Mouse (Mus musculus) forebrain, embryonic 10.5 days (tissue): ENCODE data around the gene Cd151. TPM values are rescaled to one million over a fixed set of nuclear protein-coding genes. Genes with fewer than 3 reads are reported as not detected.
A peak's percentile ranks its signal among the peaks of the same experiment; 100 is the strongest.

Experiments
- DNase-seq: peaks from one replicate; pipeline ENCODE4 v3.0.0-alpha.2; 2017; ENCODE audit warnings: low spot score; ENCODE audit errors: extremely low spot score
- H3K27ac ChIP-seq: fragments of 300-500 bp; sonication (generic); 2 replicates; pipeline ENCODE4 v1.5.1; 2016; ENCODE audit warnings: mild to moderate bottlenecking
- H3K27me3 ChIP-seq: fragments of 300-500 bp; sonication (generic); 2 replicates; pipeline ENCODE4 v1.6.1; 2016; ENCODE audit warnings: mild to moderate bottlenecking; ENCODE audit not compliant: poor library complexity, severe bottlenecking
- H3K36me3 ChIP-seq: fragments of 300-500 bp; sonication (generic); replicated peaks from 2 replicates; pipeline ENCODE4 v1.6.1; 2016; ENCODE audit warnings: mild to moderate bottlenecking, moderate library complexity
- H3K4me1 ChIP-seq: fragments of 300-500 bp; sonication (generic); 2 replicates; pipeline ENCODE4 v1.6.1; 2016
- H3K4me3 ChIP-seq: fragments of 300-500 bp; sonication (generic); 2 replicates; pipeline ENCODE4 v1.5.1; 2016; ENCODE audit warnings: mild to moderate bottlenecking, moderate library complexity
- H3K9me3 ChIP-seq: fragments of 300-500 bp; sonication (generic); 2 replicates; pipeline ENCODE4 v1.6.1; 2016; ENCODE audit warnings: mild to moderate bottlenecking, moderate library complexity
- WGBS: fragments of 180-500 bp; shearing (Covaris S2); methylation state at CpG from one replicate; pipeline ENCODE4 v1.1.7; 2016; 5-methylcytosine and 5-hydroxymethylcytosine counted together
- polyA plus RNA-seq: library from polyadenylated mRNA; unstranded; fragments of >200 nt; fragmentation: Nextera tagmentation; extraction: Ambion mirVana; gene quantifications from 2 replicates; pipeline ENCODE4 v1.2.1, GENCODE M21; 2016

The Cd151 gene
- polyA plus RNA-seq, 1 experiment from 2014 or later: 15.2 TPM

- Histone ChIP-seq H3K27ac (peak overlapping the region; percentile 8; the same call in 1 of the 2 replicates), H3K4me1 (peaks cover 86% of the 10 kb centered on the region), H3K9me3 (no peaks in the 10 kb centered on the region), H3K36me3 (peaks cover 11% of the 10 kb centered on the region), H3K4me3 (peak overlapping the region; percentile 37), H3K27me3 (peaks cover 75% of the 10 kb centered on the region)
- no peak for DNase-seq
- 2% methylated on average over 38 of the region's 38 CpGs for WGBS
Measured at GRCm38 (mm10) chr7:141464603-141465201, 2.5 kb upstream of the Cd151 start.

DNA sequence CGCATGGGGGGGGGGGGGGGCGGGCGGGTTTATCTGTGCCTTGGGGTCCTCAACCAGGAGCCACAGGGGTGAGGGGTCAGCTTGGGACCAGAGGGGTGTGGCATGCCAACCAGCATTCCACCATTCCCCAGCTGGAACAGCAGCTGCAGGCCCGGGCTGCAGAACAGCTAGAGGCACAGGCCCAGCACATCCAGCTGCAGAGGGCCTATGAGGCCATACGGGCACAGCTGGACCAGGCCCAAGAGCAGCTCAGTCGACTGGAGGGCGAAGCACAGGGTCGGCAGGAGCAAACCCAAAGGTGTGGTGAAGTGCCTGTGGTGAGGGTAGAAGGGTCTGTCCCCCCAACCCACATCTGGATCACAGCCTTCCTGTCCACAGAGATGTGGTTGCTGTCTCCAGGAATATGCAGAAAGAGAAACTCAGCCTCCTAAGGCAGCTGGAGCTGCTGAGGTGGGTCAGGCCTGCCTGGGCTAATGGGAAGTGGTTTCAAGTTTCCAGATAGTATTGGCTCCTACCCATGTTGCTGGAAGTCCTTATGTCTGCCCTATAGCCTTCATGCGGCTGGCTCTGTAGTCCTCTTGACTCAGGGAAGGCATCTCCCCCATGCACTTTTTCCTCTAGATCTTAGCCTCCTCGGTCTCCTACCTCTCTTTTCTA lies 1.7 kb upstream of the Cd151 start:
- no peak for DNase-seq
- no peaks in the 10 kb centered on the region for H3K9me3 ChIP-seq
- peaks cover 94% of the 10 kb centered on the region for H3K4me1 ChIP-seq
- peak overlapping the region; percentile 37 for H3K4me3 ChIP-seq
- peaks cover 18% of the 10 kb centered on the region for H3K36me3 ChIP-seq
- H3K27ac ChIP-seq: no peak overlapping the region
- H3K27me3 ChIP-seq: peaks cover 67% of the 10 kb centered on the region
- WGBS: 32% methylated on average over 10 of the region's 10 CpGs

- 72% methylated on average over 7 of the region's 7 CpGs for WGBS
- Histone ChIP-seq H3K9me3 (no peaks in the 10 kb centered on the region), H3K4me3 (peak overlapping the region; percentile 37), H3K27me3 (peaks cover 62% of the 10 kb centered on the region), H3K27ac (no peak overlapping the region), H3K4me1 (peaks cover 90% of the 10 kb centered on the region), H3K36me3 (peaks cover 23% of the 10 kb centered on the region)
- DNase-seq: no peak
Measured at GRCm38 (mm10) chr7:141466045-141466394, 1.2 kb upstream of the Cd151 start.

DNA sequence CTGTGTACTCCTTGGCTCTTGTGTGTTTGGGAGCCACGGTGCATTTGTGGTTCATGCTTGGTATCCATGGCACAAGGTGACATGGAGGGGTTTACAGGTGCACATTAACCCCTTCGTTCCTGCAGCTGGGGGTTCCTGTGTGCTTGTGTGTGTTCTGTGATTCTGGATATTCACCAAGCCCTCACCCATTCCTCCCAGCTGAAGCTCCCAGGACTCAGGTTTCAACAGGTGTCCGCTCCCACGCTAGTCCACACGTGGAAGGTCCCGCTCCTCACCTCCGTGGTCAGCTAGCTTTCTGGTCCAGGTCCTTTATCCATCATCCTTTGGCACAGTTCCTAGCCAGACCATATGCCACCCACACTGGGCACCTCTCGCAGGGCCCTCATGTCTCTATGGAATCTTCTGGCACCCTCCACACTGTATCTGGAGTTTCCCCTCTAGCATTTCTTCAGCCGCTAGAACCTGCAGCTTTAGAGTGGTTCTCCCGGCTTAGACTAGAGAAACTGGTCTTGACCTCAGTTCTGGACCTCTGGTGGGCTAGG lies 514 bp upstream of the Cd151 start:
- peaks cover 83% of the 10 kb centered on the region for H3K4me1 ChIP-seq
- H3K27ac ChIP-seq: peak overlapping the region; percentile 91
- peaks cover 55% of the 10 kb centered on the region for H3K27me3 ChIP-seq
- peaks cover 29% of the 10 kb centered on the region for H3K36me3 ChIP-seq
- no peaks in the 10 kb centered on the region for H3K9me3 ChIP-seq
- H3K4me3 ChIP-seq: peak overlapping the region; percentile 77
- DNase-seq: no peak
- WGBS: 60% methylated on average over 10 of the region's 10 CpGs

GRCm38 (mm10) chr7:141468164-141468521 lies 951 bp downstream of the Cd151 start:
- H3K27ac ChIP-seq: peak overlapping the region; percentile 91
- H3K4me1 ChIP-seq: peaks cover 73% of the 10 kb centered on the region
- WGBS: 24% methylated on average over 5 of the region's 5 CpGs
- H3K36me3 ChIP-seq: peaks cover 41% of the 10 kb centered on the region
- no peak for DNase-seq
- H3K27me3 ChIP-seq: peaks cover 40% of the 10 kb centered on the region
- H3K4me3 ChIP-seq: peak overlapping the region; percentile 77
- no peaks in the 10 kb centered on the region for H3K9me3 ChIP-seq

DNA sequence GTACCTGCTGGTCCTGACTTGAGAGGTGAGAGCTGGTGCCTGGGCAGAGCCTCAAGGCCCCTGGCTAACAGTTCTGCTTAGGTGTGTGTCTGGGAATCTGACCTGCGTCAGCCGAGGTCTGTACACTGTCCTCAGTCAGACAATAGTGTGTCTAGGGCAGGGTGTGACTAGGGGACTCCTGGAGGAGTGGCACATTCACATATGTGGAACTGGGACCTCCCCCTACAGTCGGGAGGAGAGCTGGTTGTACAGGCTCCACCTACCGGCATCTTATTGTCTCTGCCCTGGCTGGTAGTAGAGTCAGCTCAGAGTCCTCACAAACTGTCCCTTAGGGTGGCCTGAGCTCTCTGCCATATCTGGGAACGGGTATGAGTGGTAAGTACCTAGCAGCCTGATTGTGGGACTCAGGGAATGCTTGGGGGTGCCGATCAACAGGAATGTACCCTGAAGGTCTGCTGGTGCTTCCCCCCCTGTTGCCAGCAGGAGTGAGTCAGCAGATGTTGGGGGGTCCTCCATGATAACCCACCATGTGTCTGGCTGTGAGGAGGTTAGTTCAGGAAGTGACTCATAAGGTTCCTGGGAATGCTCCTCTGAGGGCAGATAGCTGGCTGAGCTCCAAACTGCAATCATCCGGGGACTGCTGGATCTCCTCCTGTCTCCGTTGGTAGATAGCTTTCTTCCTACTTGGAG lies 1.5 kb downstream of the Cd151 start:
- peaks cover 35% of the 10 kb centered on the region for H3K27me3 ChIP-seq
- WGBS: 31% methylated on average over 8 of the region's 8 CpGs
- H3K27ac ChIP-seq: peak overlapping the region; percentile 91
- no peaks in the 10 kb centered on the region for H3K9me3 ChIP-seq
- H3K4me3 ChIP-seq: peak overlapping the region; percentile 77
- DNase-seq: no peak
- H3K4me1 ChIP-seq: peaks cover 73% of the 10 kb centered on the region
- peaks cover 41% of the 10 kb centered on the region for H3K36me3 ChIP-seq

- H3K4me3 ChIP-seq: peak overlapping the region; percentile 77
- no peak for DNase-seq
- H3K27me3 ChIP-seq: peaks cover 28% of the 10 kb centered on the region
- H3K36me3 ChIP-seq: peaks cover 41% of the 10 kb centered on the region
- H3K4me1 ChIP-seq: peaks cover 74% of the 10 kb centered on the region
- peak overlapping the region; percentile 91 for H3K27ac ChIP-seq
- WGBS: 86% methylated on average over 6 of the region's 6 CpGs
- H3K9me3 ChIP-seq: no peaks in the 10 kb centered on the region
Measured at GRCm38 (mm10) chr7:141469352-141469751, 2.2 kb downstream of the Cd151 start.

DNA sequence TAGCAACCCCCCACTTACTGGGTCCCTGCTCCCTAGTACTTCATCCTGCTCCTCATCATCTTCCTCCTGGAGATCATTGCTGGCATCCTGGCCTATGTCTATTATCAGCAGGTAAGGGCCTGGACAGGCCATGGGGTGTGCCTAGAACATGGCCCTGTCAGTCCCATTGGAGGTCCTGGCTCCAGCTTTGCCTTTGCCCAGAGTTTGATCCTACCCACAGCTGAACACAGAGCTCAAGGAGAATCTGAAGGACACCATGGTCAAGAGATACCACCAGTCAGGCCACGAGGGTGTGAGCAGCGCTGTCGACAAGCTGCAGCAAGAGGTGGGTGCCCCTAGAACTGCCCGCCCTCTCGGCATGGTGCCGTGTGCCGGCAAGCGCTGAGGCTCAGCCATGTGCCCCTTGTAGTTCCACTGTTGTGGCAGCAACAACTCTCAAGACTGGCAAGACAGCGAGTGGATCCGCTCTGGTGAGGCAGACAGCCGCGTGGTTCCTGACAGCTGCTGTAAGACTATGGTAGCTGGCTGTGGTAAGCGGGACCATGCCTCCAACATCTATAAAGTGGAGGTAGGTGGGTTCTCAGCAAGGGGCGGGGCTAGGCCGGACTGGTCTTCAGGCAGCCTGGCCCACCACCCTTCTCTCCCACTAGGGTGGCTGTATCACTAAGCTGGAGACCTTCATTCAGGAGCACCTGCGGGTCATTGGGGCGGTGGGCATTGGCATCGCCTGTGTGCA lies 2.9 kb downstream of the Cd151 start:
- Histone ChIP-seq H3K27ac (no peak overlapping the region; the same call in 1 of the 2 replicates), H3K9me3 (no peaks in the 10 kb centered on the region), H3K4me3 (0 out of 2 replicates have a peak overlapping the region, but pooled peaks have one; percentile 77), H3K36me3 (peaks cover 41% of the 10 kb centered on the region), H3K27me3 (peaks cover 21% of the 10 kb centered on the region), H3K4me1 (peaks cover 69% of the 10 kb centered on the region)
- no peak for DNase-seq
- 92% methylated on average over 18 of the region's 18 CpGs for WGBS

DNA sequence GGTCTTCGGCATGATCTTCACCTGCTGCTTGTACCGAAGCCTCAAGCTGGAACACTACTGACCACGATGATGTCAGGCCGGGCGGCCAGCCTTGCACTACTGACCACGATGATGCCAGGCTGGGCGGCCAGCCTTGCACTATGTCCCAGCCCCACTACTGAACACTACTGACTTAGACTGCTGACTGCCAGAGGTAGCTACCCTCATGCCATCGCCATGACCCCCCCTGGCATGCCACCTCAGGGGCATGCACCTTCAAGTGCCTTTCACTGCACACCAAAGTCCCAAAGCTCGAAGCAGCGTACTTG lies 3.4 kb downstream of the Cd151 start:
- H3K27ac ChIP-seq: no peak overlapping the region
- no peak for DNase-seq

DNA sequence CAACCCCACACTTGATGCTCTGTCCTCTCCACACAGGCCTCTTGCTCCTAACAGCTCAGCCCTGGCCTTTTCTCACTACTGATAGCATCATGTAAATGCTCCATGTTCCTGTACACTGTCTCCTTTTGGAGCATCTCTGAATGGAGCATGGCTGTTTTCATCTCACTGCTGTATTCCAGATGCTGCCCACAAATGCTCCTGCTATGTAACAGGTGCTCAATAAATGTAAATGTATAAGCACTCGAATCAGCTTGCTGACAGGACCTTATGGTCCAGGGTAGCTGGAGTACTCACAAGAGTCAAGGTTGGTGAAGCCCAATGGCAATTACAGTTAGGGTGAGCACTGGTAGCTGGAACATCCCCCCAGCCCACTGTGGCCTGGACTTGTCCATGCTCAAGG lies 4.0 kb downstream of the Cd151 start:
- Histone ChIP-seq H3K4me1 (peaks cover 68% of the 10 kb centered on the region), H3K36me3 (peaks cover 41% of the 10 kb centered on the region), H3K4me3 (no peak overlapping the region), H3K27me3 (peaks cover 18% of the 10 kb centered on the region), H3K27ac (no peak overlapping the region), H3K9me3 (no peaks in the 10 kb centered on the region)
- 93% methylated on average over 1 of the region's 1 CpGs for WGBS
- no peak for DNase-seq

More for the DNA sequence above, 3.4 kb downstream of the Cd151 start:
- Histone ChIP-seq H3K36me3 (peaks cover 41% of the 10 kb centered on the region), H3K9me3 (no peaks in the 10 kb centered on the region), H3K4me1 (peaks cover 67% of the 10 kb centered on the region), H3K4me3 (no peak overlapping the region), H3K27me3 (peaks cover 18% of the 10 kb centered on the region)
- 95% methylated on average over 10 of the region's 10 CpGs for WGBS

DNA sequence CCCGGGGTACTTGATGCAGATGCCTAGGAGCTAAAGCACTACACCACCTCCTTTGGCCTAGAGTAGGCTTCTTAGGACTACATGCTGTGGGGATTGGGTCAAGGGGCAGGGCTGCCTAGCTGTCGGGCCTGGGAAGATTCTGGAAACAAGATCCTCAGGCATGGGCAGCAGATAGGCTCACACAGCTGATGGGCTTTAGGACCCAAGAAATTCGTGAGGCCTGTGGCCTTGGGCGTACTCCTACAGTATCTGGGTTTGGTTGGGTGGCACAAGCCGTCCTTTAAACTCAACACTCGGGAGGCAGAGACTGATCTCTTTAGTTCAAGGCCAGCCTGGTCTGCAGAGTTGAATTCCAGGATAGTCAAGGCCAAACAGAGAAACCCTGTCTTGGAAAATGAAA lies 5.0 kb downstream of the Cd151 start:
- no peak for DNase-seq
- Histone ChIP-seq H3K9me3 (no peaks in the 10 kb centered on the region), H3K4me1 (peaks cover 70% of the 10 kb centered on the region), H3K27me3 (peaks cover 18% of the 10 kb centered on the region), H3K27ac (no peak overlapping the region), H3K36me3 (peaks cover 41% of the 10 kb centered on the region), H3K4me3 (no peak overlapping the region)
- 84% methylated on average over 6 of the region's 6 CpGs for WGBS

- Histone ChIP-seq H3K27ac (no peak overlapping the region), H3K4me3 (no peak overlapping the region), H3K4me1 (peaks cover 70% of the 10 kb centered on the region), H3K27me3 (peaks cover 24% of the 10 kb centered on the region), H3K36me3 (peaks cover 41% of the 10 kb centered on the region), H3K9me3 (no peaks in the 10 kb centered on the region)
- WGBS: 94% methylated on average over 6 of the region's 6 CpGs
- no peak for DNase-seq
Measured at GRCm38 (mm10) chr7:141472763-141473162, 5.6 kb downstream of the Cd151 start.
